Mouse (Mus musculus) liver, embryonic 14.5 days (tissue): ENCODE measurements around the gene Dennd2a.

Source experiments
- CTCF ChIP-seq: IDR thresholded peaks from 2 replicates; pipeline ENCODE4 v1.5.1; 2016; ENCODE audit warnings: antibody characterized with exemption, low read depth, control low read depth
- EP300 ChIP-seq: IDR thresholded peaks from 2 replicates; pipeline ENCODE4 v1.6.1; 2016; ENCODE audit warnings: antibody characterized with exemption, low read depth

GRCm38 (mm10) chr6:39527811-39528210 lies 29.9 kb downstream of the Dennd2a start:
- TF ChIP-seq CTCF: no peak
- TF ChIP-seq EP300: no peak
